Mouse (Mus musculus): ENCODE data around the gene Mtch2.

Gene Mtch2

DNA sequence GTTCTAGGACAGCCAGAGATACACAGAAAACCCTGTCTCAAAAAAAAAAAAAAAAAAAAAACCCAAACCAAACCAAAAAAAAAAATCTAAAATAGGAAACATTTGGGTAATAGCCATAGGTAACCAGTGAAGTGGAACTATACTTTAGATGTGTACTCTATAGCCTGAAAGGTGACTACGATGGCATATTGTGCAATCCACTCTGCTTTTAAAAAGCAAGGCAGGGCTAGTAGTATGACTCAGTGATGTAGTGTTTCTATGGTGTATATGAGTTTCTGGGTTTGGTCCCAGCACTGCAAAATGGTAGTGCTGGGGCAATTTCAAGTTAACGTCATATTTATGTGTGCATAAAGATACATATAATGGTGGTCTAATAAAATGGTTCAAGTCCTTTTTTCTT, 59.8 kb downstream of the Mtch2 start:
- no peak for DNase-seq (ENCODE audit: low spot score)

GRCm38 (mm10) chr2:90910861-90911260, 63.9 kb downstream of the Mtch2 start:
- DNase-seq (ENCODE audit: low spot score) = no peak

- DNase-seq (ENCODE audit: low spot score) = no peak
These were observed 64.7 kb downstream of the Mtch2 start for GRCm38 (mm10) chr2:90911668-90912067.

- no peak for DNase-seq (ENCODE audit: low spot score)
These were observed 66.7 kb downstream of the Mtch2 start for GRCm38 (mm10) chr2:90913671-90914070.

GRCm38 (mm10) chr2:90915516-90915915, 68.6 kb downstream of the Mtch2 start:
- no peak for DNase-seq (ENCODE audit: low spot score)
